Mouse (Mus musculus): ENCODE results near the gene Agpat4. TPM values are rescaled to one million over a fixed set of nuclear protein-coding genes. Genes with fewer than 3 reads are reported as not detected.

Gene Agpat4
- polyA plus RNA-seq, 1 experiment from 2014 or later = 19.6 TPM

DNA sequence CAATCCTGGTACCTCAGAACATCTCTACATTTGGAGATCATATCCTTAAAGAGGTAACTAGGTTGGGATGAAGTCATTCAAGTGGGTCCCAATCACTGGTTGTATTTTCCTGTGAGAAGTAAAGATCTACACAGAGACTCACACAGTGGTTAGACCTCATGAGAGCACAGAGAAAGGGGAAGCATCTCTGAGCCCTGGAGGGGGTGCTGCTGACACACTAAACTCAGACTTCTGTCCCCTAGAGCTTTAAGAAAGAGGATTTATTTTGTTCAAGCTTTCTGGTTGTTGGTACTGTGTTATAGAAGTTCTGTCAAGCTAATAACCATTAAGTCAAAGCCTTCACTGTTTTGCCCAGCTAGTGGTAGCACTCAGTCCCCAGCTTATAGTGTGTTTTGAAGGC is 19.1 kb upstream of the Agpat4 start:
- H3K36me3 ChIP-seq (ENCODE audit: control insufficient read depth, insufficient read depth, low read length) = no peaks in the 10 kb centered on the region
- H3K27ac ChIP-seq (replicated peaks; ENCODE audit: low read depth, low read length) = no peak overlapping the region
- H3K4me1 ChIP-seq (ENCODE audit: control insufficient read depth, insufficient read depth, low read length) = no peaks in the 10 kb centered on the region
- H3K9ac ChIP-seq (ENCODE audit: low read depth, low read length) = no peak overlapping the region
- H3K4me2 ChIP-seq (ENCODE audit: low read depth, low read length) = no peak overlapping the region
- H3K4me3 ChIP-seq (ENCODE audit: low read depth, low read length) = no peak overlapping the region
- H3K9me3 ChIP-seq (ENCODE audit: control insufficient read depth, low read length) = no peaks in the 10 kb centered on the region
- no peak for ATAC-seq (ENCODE audit: low read depth)
- H3K27me3 ChIP-seq (replicated peaks; ENCODE audit: control insufficient read depth, insufficient read depth, low read length) = no peaks in the 10 kb centered on the region
- no peak for DNase-seq (ENCODE audit: low spot score)

GRCm38 (mm10) chr17:12102326-12102725 is 16.2 kb upstream of the Agpat4 start:
- H3K27ac ChIP-seq (replicated peaks; ENCODE audit: low read depth, low read length) = no peak overlapping the region
- ATAC-seq (ENCODE audit: low read depth) (no peak), DNase-seq (ENCODE audit: low spot score) (no peak)
- no peak overlapping the region for H3K9ac ChIP-seq (ENCODE audit: low read depth, low read length)
- no peaks in the 10 kb centered on the region for H3K36me3 ChIP-seq (ENCODE audit: control insufficient read depth, insufficient read depth, low read length)
- H3K4me1 ChIP-seq (ENCODE audit: control insufficient read depth, insufficient read depth, low read length) = no peaks in the 10 kb centered on the region
- H3K4me3 ChIP-seq (ENCODE audit: low read depth, low read length) = no peak overlapping the region
- H3K27me3 ChIP-seq (replicated peaks; ENCODE audit: control insufficient read depth, insufficient read depth, low read length) = no peaks in the 10 kb centered on the region
- 96% methylated on average over 10 of the region's 10 CpGs for WGBS
- no peaks in the 10 kb centered on the region for H3K9me3 ChIP-seq (ENCODE audit: control insufficient read depth, low read length)
- H3K4me2 ChIP-seq (ENCODE audit: low read depth, low read length) = no peak overlapping the region

DNA sequence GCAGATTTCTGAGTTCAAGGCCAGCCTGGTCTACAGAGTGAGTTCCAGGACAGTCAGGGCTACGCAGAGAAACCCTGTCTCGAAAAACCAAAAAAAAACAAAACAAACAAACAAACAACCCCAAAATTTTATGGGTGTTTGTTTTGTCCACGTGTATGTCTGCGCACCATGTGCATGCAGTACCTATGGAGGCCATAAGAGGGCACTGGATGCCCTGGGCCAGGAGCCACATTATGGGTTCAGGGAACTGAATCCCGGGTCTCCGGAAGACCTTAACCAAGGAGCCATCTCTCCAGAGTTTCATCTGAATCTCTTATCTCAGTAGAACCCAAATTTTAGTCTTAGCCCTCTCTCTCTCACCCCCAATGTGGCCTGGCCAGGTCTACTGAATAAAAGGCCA is 14.7 kb upstream of the Agpat4 start:
- Histone ChIP-seq H3K9me3 (ENCODE audit: control insufficient read depth, low read length) (no peaks in the 10 kb centered on the region), H3K27me3 (replicated peaks; ENCODE audit: control insufficient read depth, insufficient read depth, low read length) (no peaks in the 10 kb centered on the region), H3K36me3 (ENCODE audit: control insufficient read depth, insufficient read depth, low read length) (no peaks in the 10 kb centered on the region), H3K4me1 (ENCODE audit: control insufficient read depth, insufficient read depth, low read length) (no peaks in the 10 kb centered on the region), H3K9ac (ENCODE audit: low read depth, low read length) (no peak overlapping the region), H3K27ac (replicated peaks; ENCODE audit: low read depth, low read length) (no peak overlapping the region), H3K4me2 (ENCODE audit: low read depth, low read length) (no peak overlapping the region), H3K4me3 (ENCODE audit: low read depth, low read length) (no peak overlapping the region)
- DNase-seq (ENCODE audit: low spot score) (no peak), ATAC-seq (ENCODE audit: low read depth) (no peak)
- 81% methylated on average over 6 of the region's 6 CpGs for WGBS

DNA sequence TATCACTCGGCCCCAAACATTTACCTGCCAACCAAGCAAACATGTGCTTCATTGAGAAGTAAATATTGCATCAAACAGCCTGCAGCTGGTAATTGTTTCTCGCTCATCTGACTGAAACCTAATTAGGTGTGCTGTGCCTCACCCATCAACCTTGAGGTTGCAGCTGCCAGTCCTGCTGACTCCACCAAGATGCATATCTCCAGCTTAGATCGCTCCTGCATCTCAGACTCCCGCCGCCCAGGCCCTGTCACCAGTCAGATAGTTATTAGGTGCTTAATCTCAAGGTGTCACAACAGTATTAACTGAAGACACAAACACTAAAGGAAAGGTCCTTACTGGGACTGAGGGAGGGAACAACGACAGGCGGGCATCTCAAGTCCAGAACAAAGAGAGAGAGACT is 14.3 kb upstream of the Agpat4 start:
- no peak for ATAC-seq (ENCODE audit: low read depth)
- no peak overlapping the region for H3K4me2 ChIP-seq (ENCODE audit: low read depth, low read length)
- WGBS = 76% methylated on average over 7 of the region's 7 CpGs
- no peaks in the 10 kb centered on the region for H3K4me1 ChIP-seq (ENCODE audit: control insufficient read depth, insufficient read depth, low read length)
- no peak overlapping the region for H3K4me3 ChIP-seq (ENCODE audit: low read depth, low read length)
- no peak overlapping the region for H3K27ac ChIP-seq (replicated peaks; ENCODE audit: low read depth, low read length)
- DNase-seq (ENCODE audit: low spot score) = no peak
- H3K9me3 ChIP-seq (ENCODE audit: control insufficient read depth, low read length) = no peaks in the 10 kb centered on the region
- H3K9ac ChIP-seq (ENCODE audit: low read depth, low read length) = no peak overlapping the region
- H3K27me3 ChIP-seq (replicated peaks; ENCODE audit: control insufficient read depth, insufficient read depth, low read length) = no peaks in the 10 kb centered on the region
- no peaks in the 10 kb centered on the region for H3K36me3 ChIP-seq (ENCODE audit: control insufficient read depth, insufficient read depth, low read length)

DNA sequence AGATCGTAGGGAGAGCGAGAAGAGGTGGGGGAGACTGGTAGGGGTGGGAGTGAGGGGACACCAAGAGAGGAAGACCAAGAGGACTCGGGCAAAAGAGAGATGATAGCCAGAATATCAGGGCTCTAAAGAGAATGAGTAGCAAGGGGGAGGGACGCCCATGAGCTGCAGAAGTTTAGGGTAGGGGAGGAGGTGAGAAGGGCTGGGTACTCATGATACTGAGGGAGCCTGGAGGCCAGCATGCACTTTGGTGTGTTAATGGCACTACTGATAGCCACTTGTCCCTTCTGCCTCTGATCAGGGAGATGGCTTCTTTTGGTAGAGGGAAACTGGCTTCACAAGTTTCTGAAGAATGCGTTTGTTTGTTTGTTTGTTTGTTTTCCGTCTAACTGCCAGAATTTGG is 13.8 kb upstream of the Agpat4 start:
- Histone ChIP-seq H3K9me3 (ENCODE audit: control insufficient read depth, low read length) (no peaks in the 10 kb centered on the region), H3K36me3 (ENCODE audit: control insufficient read depth, insufficient read depth, low read length) (no peaks in the 10 kb centered on the region), H3K4me3 (ENCODE audit: low read depth, low read length) (no peak overlapping the region), H3K4me2 (ENCODE audit: low read depth, low read length) (no peak overlapping the region), H3K4me1 (ENCODE audit: control insufficient read depth, insufficient read depth, low read length) (no peaks in the 10 kb centered on the region), H3K27me3 (replicated peaks; ENCODE audit: control insufficient read depth, insufficient read depth, low read length) (no peaks in the 10 kb centered on the region), H3K27ac (replicated peaks; ENCODE audit: low read depth, low read length) (no peak overlapping the region), H3K9ac (ENCODE audit: low read depth, low read length) (no peak overlapping the region)
- DNase-seq (ENCODE audit: low spot score) = no peak
- WGBS = 90% methylated on average over 6 of the region's 6 CpGs
- no peak for ATAC-seq (ENCODE audit: low read depth)

- Histone ChIP-seq H3K27ac (replicated peaks; ENCODE audit: low read depth, low read length) (no peak overlapping the region), H3K4me1 (ENCODE audit: control insufficient read depth, insufficient read depth, low read length) (no peaks in the 10 kb centered on the region), H3K9me3 (ENCODE audit: control insufficient read depth, low read length) (no peaks in the 10 kb centered on the region), H3K9ac (ENCODE audit: low read depth, low read length) (no peak overlapping the region), H3K4me2 (ENCODE audit: low read depth, low read length) (no peak overlapping the region), H3K36me3 (ENCODE audit: control insufficient read depth, insufficient read depth, low read length) (no peaks in the 10 kb centered on the region), H3K27me3 (replicated peaks; ENCODE audit: control insufficient read depth, insufficient read depth, low read length) (no peaks in the 10 kb centered on the region), H3K4me3 (ENCODE audit: low read depth, low read length) (no peak overlapping the region)
- no peak for ATAC-seq (ENCODE audit: low read depth)
- DNase-seq (ENCODE audit: low spot score) = no peak
- WGBS = 45% methylated on average over 4 of the region's 4 CpGs
Observed at GRCm38 (mm10) chr17:12106255-12106654, 12.2 kb upstream of the Agpat4 start.

- H3K4me3 ChIP-seq (ENCODE audit: low read depth, low read length) = no peak overlapping the region
- H3K9me3 ChIP-seq (ENCODE audit: control insufficient read depth, low read length) = no peaks in the 10 kb centered on the region
- H3K27ac ChIP-seq (replicated peaks; ENCODE audit: low read depth, low read length) = no peak overlapping the region
- no peak overlapping the region for H3K4me2 ChIP-seq (ENCODE audit: low read depth, low read length)
- no peak overlapping the region for H3K9ac ChIP-seq (ENCODE audit: low read depth, low read length)
- 92% methylated on average over 6 of the region's 6 CpGs for WGBS
- DNase-seq (ENCODE audit: low spot score) = no peak
- ATAC-seq (ENCODE audit: low read depth) = no peak
- no peaks in the 10 kb centered on the region for H3K27me3 ChIP-seq (replicated peaks; ENCODE audit: control insufficient read depth, insufficient read depth, low read length)
- H3K36me3 ChIP-seq (ENCODE audit: control insufficient read depth, insufficient read depth, low read length) = no peaks in the 10 kb centered on the region
- H3K4me1 ChIP-seq (ENCODE audit: control insufficient read depth, insufficient read depth, low read length) = no peaks in the 10 kb centered on the region
Observed at GRCm38 (mm10) chr17:12113626-12114025, 4.9 kb upstream of the Agpat4 start.

- DNase-seq (ENCODE audit: low spot score) (no peak), ATAC-seq (ENCODE audit: low read depth) (no peak)
- 77% methylated on average over 2 of the region's 2 CpGs for WGBS
- Histone ChIP-seq H3K27ac (replicated peaks; ENCODE audit: low read depth, low read length) (no peak overlapping the region), H3K4me1 (ENCODE audit: control insufficient read depth, insufficient read depth, low read length) (peaks cover 2% of the 10 kb centered on the region; the same call in 1 of the 2 replicates), H3K9me3 (ENCODE audit: control insufficient read depth, low read length) (no peaks in the 10 kb centered on the region), H3K36me3 (ENCODE audit: control insufficient read depth, insufficient read depth, low read length) (no peaks in the 10 kb centered on the region), H3K4me3 (ENCODE audit: low read depth, low read length) (no peak overlapping the region), H3K27me3 (replicated peaks; ENCODE audit: control insufficient read depth, insufficient read depth, low read length) (no peaks in the 10 kb centered on the region), H3K9ac (ENCODE audit: low read depth, low read length) (no peak overlapping the region), H3K4me2 (ENCODE audit: low read depth, low read length) (no peak overlapping the region)
Observed at GRCm38 (mm10) chr17:12115086-12115485, 3.4 kb upstream of the Agpat4 start.

- H3K27ac ChIP-seq (replicated peaks; ENCODE audit: low read depth, low read length) = peak overlapping the region; percentile 89; the same call in 1 of the 2 replicates
- H3K9ac ChIP-seq (ENCODE audit: low read depth, low read length) = peak overlapping the region; percentile 76
- DNase-seq (ENCODE audit: low spot score) (peak; percentile 16), ATAC-seq (ENCODE audit: low read depth) (no peak)
- peak overlapping the region; percentile 69 for H3K4me2 ChIP-seq (ENCODE audit: low read depth, low read length)
- no peaks in the 10 kb centered on the region for H3K9me3 ChIP-seq (ENCODE audit: control insufficient read depth, low read length)
- H3K27me3 ChIP-seq (replicated peaks; ENCODE audit: control insufficient read depth, insufficient read depth, low read length) = no peaks in the 10 kb centered on the region
- peaks cover 13% of the 10 kb centered on the region for H3K4me1 ChIP-seq (ENCODE audit: control insufficient read depth, insufficient read depth, low read length)
- H3K4me3 ChIP-seq (ENCODE audit: low read depth, low read length) = peak overlapping the region; percentile 64
- WGBS = 9% methylated on average over 9 of the region's 9 CpGs
- H3K36me3 ChIP-seq (ENCODE audit: control insufficient read depth, insufficient read depth, low read length) = no peaks in the 10 kb centered on the region
Observed at GRCm38 (mm10) chr17:12118131-12118530, 373 bp upstream of the Agpat4 start.
